Mouse (Mus musculus) cortical plate, adult 2 months (tissue): ENCODE results near the gene Hspa1b.

ENCODE experiments used
- CTCF ChIP-seq: fragments of 200-500 bp; IDR thresholded peaks from 2 replicates; pipeline ENCODE4 v1.5.1; 2011; ENCODE audit warnings: mild to moderate bottlenecking, control low read depth, low read length; ENCODE audit not compliant: insufficient read depth; ENCODE audit errors: extremely low read depth
- POLR2A ChIP-seq: fragments of 200-500 bp; IDR thresholded peaks from 2 replicates; pipeline ENCODE4 v1.6.1; 2011; ENCODE audit warnings: mild to moderate bottlenecking, low read length, control low read depth; ENCODE audit not compliant: insufficient read depth; ENCODE audit errors: extremely low read depth

DNA sequence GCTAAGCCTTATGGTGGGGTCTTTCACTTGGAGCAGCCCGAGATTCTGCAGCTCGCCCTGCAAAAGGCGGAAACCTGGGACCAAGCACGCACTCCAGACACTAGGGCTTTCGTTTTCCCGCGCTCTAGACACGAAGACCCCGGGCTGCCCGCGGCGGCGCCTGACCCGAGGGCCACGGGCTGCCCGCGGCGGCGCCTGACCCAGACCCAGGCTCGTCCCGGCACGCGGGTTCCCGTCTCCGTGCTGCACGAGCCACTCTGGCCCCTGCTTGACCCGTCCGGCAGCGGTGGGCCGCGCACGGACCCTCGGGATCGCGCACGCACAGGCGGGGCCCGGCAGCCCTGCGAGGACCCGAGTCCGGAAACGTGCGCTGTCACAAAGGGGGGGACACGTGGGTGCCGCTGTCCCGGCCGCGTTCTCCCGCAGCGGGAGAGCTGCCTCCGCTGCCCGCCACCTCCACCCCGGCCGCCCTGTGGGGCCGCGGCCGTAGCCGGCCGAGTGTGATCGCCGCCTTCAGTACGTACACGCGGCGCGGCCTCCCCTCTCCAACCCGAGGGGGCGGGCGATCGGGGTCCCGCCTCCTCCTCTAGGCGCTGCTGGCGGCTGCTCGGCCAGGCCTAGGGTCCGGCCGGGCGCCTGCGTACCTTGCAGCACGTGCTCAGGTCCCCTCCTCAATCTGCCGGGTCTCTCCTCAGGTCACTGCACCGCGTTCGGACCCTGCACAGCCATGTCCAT is 41.8 kb upstream of the Hspa1b start, which contains the start of gene Vars:
- no peak for TF ChIP-seq CTCF
- peak; percentile 22; the same call in 1 of the 2 replicates for TF ChIP-seq POLR2A
